Mouse (Mus musculus) stomach, postnatal 0 days (tissue): ENCODE data around the gene C2cd3.

ENCODE experiments used
- CTCF ChIP-seq: IDR thresholded peaks from 2 replicates; pipeline ENCODE4 v1.5.1; 2016; ENCODE audit warnings: antibody characterized with exemption, low read depth, mild to moderate bottlenecking, moderate library complexity
- EP300 ChIP-seq: optimal IDR thresholded peaks from 2 replicates; pipeline ENCODE3; 2016; ENCODE audit warnings: antibody characterized with exemption

DNA sequence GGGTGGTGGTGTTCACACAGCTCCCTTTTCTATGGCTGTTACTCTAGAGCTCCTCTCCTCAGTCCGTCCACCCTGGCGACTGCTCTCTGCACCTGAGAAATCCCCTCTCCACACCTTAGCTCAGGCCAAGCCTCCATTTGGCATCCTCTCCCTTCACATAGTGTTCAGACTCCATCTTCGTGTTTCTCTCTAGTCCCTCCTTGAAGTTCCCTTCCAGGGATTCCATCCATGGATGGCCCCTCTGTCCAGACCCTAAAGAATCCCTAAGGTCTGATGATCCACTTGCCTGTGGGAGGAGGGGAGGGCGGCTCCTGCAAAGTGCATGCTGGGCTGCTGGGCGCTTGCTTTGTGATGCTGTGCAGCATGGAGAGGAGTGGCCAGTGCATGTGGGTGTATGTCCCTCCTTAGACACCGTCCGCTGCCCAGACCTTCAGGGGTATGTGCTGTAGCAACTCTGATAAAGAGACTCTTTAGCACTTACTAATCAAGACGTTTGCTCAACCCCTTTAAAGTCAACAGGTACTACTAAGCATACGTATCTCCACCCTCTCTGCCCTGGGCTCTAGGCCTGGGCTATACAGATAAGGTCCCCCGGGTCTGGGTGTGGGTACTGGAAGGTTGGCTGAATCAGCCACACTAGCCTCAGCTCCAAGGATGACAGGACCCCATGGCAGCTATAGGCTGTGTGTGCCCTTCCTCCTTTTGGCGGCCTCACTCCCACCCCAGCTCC is 94.9 kb downstream of the C2cd3 start:
- TF ChIP-seq EP300, result no peak
- TF ChIP-seq CTCF, result no peak
